Mouse (Mus musculus) spleen, adult 2 months (tissue): ENCODE data around the gene Lrp1. TPM values are rescaled to one million over a fixed set of nuclear protein-coding genes. Genes with fewer than 3 reads are reported as not detected.
A peak's percentile ranks its signal among the peaks of the same experiment; 100 is the strongest.

ENCODE experiments used
- DNase-seq, 2 experiments: peaks; one replicate each; pipeline versions ENCODE4 v3.0.0 to v3.0.0-alpha.2; 2012 to 2021; ENCODE audit warnings: low spot score in 2 of 2, low read depth in 1 of 2
- H3K27ac ChIP-seq: fragments of 200-500 bp; 2 replicates; pipeline ENCODE4 v1.5.1; 2012; ENCODE audit warnings: low read length, inconsistent platforms; ENCODE audit not compliant: insufficient read depth
- H3K27me3 ChIP-seq: fragments of 200-500 bp; 2 replicates; pipeline ENCODE4 v1.6.1; 2012; ENCODE audit warnings: mild to moderate bottlenecking, moderate library complexity, low read length, inconsistent platforms; ENCODE audit not compliant: control insufficient read depth, insufficient read depth
- H3K36me3 ChIP-seq: fragments of 200-500 bp; 2 replicates; pipeline ENCODE4 v1.6.1; 2012; ENCODE audit warnings: mild to moderate bottlenecking, low read length, inconsistent platforms; ENCODE audit not compliant: control insufficient read depth, insufficient read depth
- H3K4me1 ChIP-seq: fragments of 200-500 bp; 2 replicates; pipeline ENCODE4 v1.6.1; 2011; ENCODE audit warnings: inconsistent platforms; ENCODE audit not compliant: control insufficient read depth, insufficient read depth, insufficient read length
- H3K4me3 ChIP-seq: fragments of 200-500 bp; 2 replicates; pipeline ENCODE4 v1.5.1; 2011; ENCODE audit warnings: mild to moderate bottlenecking, inconsistent platforms; ENCODE audit not compliant: insufficient read depth, insufficient read length; ENCODE audit errors: extremely low read depth
- CTCF ChIP-seq: fragments of 200-500 bp; IDR thresholded peaks from 2 replicates; pipeline ENCODE4 v1.5.1; 2011; ENCODE audit warnings: mild to moderate bottlenecking, inconsistent platforms; ENCODE audit not compliant: insufficient read depth, insufficient read length, insufficient replicate concordance; ENCODE audit errors: extremely low read depth
- POLR2A ChIP-seq: fragments of 200-500 bp; IDR thresholded peaks from 2 replicates; pipeline ENCODE4 v1.6.1; 2011; ENCODE audit warnings: low read depth, low read length, inconsistent platforms
- WGBS: fragments of 180-500 bp; shearing (Covaris S2); methylation state at CpG from one replicate; pipeline ENCODE4 v1.1.7; 2018; 5-methylcytosine and 5-hydroxymethylcytosine counted together
- polyA plus RNA-seq: library from polyadenylated mRNA; depleted of rRNA; stranded (reverse); fragments of >200 nt; gene quantifications from 2 replicates; pipeline ENCODE4 v1.2.3, GENCODE M21; 2012

Lrp1 gene
- polyA plus RNA-seq, 1 experiment, result 98.7 TPM

DNA sequence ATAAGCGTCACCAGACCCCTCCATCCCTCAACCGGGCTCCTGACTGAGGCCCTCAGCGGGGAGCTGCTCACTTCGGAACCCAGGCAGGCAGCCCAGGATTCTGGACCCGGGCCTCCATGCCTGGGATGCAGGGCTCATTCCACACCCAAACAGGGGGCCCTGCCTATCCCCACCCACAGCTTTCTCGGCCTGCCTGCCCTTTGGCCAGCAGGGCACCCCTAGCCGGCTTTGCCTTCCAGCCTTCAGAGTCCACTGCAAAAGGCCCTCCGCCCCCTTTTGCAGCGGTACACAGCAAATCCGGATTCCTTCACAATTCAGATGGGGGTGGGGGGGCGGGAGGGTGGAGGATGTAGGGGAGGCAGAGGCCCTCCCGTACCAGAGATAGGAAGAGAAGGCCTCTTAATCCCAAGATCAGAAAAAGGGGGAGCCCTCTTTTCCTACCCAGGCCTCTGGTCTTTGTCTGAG, 975 bp downstream of the Lrp1 start:
- WGBS, result 75% methylated on average over 12 of the region's 12 CpGs
- DNase-seq, result no peak
- Histone ChIP-seq H3K27me3 (peaks cover 7% of the 10 kb centered on the region), H3K4me1 (peaks cover 6% of the 10 kb centered on the region; the same call in 1 of the 2 replicates), H3K27ac (peak overlapping the region; percentile 17), H3K36me3 (no peaks in the 10 kb centered on the region), H3K4me3 (peak overlapping the region; percentile 57; the same call in 1 of the 2 replicates)
- TF ChIP-seq CTCF (no peak), POLR2A (no peak)

DNA sequence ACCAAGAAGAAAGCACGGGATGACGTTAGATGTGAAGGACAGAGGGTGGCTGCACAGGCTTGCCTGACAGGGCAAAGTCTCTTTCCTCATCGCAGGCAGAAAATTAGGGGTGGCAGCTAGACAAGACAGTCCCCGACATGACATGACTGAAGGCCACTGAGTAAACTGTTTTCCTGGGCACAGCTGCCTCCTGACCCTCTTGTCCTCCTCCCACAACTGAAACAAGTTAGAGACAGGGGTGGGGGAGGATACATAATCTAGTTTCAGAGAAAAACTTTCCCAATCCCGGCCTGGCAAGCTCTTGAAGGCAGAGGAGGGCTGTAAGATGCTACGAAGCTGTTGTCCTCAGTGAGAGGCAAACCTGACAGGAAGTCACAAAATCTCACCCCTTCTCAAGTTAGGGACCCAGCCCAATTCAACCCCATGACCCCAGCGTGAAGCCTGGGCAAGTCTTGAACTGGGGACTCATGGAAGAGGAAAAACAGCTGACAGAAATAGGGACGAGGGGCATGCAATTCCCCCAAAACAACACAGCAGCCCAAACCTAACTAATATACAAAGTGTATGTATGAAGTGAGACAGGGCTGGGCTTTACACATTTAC, 1.7 kb downstream of the Lrp1 start:
- TF ChIP-seq POLR2A (no peak), CTCF (no peak)
- Histone ChIP-seq H3K27me3 (peaks cover 7% of the 10 kb centered on the region), H3K27ac (peak overlapping the region; percentile 17), H3K4me3 (peak overlapping the region; percentile 29; the same call in 1 of the 2 replicates), H3K36me3 (no peaks in the 10 kb centered on the region), H3K4me1 (peaks cover 6% of the 10 kb centered on the region; the same call in 1 of the 2 replicates)
- WGBS, result 66% methylated on average over 8 of the region's 8 CpGs
- DNase-seq, result no peak

DNA sequence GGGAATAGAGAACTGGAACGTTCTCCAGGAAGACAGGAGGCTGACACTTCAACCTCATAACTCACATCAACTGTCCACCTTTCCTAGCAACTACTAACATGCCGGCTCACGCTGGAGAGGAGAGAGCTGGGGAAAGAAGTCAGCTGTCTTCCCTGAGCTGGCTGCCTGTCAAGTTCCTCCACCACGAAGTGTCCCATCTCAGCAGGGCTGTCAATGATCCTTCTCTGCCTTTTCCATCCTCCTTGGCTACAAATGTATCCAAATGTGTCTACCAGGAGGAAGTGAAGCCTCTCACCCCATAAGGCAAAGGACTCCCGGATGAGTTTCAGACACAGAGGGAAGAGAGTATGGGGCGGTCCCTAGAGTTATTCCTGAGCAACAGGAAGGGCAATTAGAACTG, 2.8 kb downstream of the Lrp1 start:
- Histone ChIP-seq H3K27ac (peak overlapping the region; percentile 17; the same call in 1 of the 2 replicates), H3K27me3 (peaks cover 7% of the 10 kb centered on the region), H3K4me3 (no peak overlapping the region), H3K36me3 (no peaks in the 10 kb centered on the region), H3K4me1 (peaks cover 6% of the 10 kb centered on the region; the same call in 1 of the 2 replicates)
- WGBS, result 55% methylated on average over 6 of the region's 6 CpGs
- DNase-seq, result no peak
- TF ChIP-seq CTCF (no peak), POLR2A (no peak)

DNA sequence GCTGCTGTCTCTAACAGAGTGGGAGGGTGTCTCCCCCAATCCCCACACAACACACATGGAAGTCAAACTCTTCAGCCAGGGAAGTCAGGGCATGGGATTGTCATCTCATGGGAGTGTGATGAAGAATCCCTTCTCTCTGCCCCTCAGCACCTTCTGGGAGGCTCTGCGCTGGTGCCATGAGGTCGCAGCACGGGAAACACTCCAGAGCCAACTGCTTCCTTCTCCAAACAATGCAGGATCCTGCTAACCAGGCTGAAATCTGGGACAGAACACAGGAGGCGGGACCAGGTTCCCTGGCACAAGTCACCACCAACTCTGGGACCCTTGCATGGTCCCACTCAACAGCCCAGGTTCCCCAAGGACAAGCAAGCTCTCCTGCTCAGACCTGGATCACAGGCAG, 3.7 kb downstream of the Lrp1 start:
- Histone ChIP-seq H3K27ac (no peak overlapping the region), H3K4me1 (peaks cover 6% of the 10 kb centered on the region; the same call in 1 of the 2 replicates), H3K36me3 (no peaks in the 10 kb centered on the region), H3K27me3 (peaks cover 7% of the 10 kb centered on the region), H3K4me3 (no peak overlapping the region)
- TF ChIP-seq POLR2A (no peak), CTCF (no peak)
- no peak for DNase-seq
- 90% methylated on average over 4 of the region's 4 CpGs for WGBS

DNA sequence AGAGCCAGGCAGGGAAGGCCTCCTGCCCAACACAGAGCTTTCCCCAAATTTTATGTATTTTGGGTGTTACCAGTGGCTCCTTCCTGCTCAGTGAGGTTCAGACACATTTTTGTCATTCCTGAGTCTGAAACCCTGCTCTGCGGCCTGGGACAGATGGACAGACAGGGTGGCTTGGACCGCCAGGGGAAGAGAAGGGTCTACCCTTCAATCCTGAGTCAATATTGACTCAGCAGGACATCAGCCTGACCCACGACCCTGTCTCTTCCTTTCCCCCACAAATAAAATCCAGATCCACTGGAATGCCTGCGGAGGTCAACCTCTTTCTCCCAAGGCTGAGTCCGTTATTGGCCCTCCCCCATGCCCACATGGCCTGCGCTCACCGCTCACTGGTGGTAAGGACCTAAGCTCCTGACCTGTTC, 4.7 kb downstream of the Lrp1 start:
- no peak for TF ChIP-seq CTCF
- no peaks in the 10 kb centered on the region for H3K36me3 ChIP-seq
- H3K4me3 ChIP-seq, result no peak overlapping the region
- WGBS, result 82% methylated on average over 7 of the region's 7 CpGs
- no peak for DNase-seq
- H3K27ac ChIP-seq, result 0 out of 2 replicates have a peak overlapping the region, but pooled peaks have one; percentile 37
- peaks cover 3% of the 10 kb centered on the region; the same call in 1 of the 2 replicates for H3K4me1 ChIP-seq
- peaks cover 5% of the 10 kb centered on the region for H3K27me3 ChIP-seq

DNA sequence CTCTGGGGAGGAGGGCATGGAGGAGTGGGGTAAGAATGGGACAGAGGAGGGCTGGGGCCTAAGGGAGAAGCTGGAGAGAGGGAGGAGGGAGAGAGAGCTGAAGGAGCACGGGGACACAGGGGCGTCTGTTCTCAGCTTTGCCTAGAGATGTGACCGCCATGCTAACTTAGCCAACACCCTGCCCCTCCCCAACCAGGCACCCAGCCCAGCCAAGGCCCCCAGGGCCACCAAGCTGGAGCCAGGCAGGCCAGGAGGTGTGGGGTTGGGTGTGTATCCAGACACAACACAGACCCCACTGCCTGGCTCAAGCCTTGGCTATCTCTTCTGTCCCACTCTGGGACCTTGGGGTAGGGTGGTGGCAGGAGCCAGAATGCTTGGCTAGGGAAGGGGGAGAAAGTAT, 5.4 kb downstream of the Lrp1 start:
- DNase-seq, result no peak
- Histone ChIP-seq H3K36me3 (no peaks in the 10 kb centered on the region), H3K27me3 (peaks cover 2% of the 10 kb centered on the region; the same call in 1 of the 2 replicates), H3K4me1 (peaks cover 3% of the 10 kb centered on the region; the same call in 1 of the 2 replicates), H3K4me3 (no peak overlapping the region), H3K27ac (peak overlapping the region; percentile 37; the same call in 1 of the 2 replicates)
- WGBS, result 89% methylated on average over 1 of the region's 3 CpGs
- TF ChIP-seq POLR2A (no peak), CTCF (no peak)

DNA sequence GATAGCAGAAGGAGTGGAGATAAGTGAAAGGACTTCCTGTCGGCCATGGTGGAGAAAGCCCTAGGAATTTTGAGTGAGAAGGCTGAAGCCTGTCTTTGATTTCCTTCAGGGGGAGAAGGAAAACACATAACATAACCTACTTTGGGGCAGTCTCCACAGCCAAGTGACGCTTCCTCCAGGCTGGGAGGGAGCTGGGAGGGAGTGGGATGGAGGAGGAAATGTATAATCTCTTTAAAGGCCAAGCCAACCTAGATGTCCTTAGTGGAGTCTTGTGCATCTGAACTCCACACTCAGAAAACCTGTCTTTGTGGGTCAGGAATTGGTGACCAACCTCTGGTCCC, 5.9 kb downstream of the Lrp1 start:
- Histone ChIP-seq H3K4me3 (no peak overlapping the region), H3K27me3 (peaks cover 2% of the 10 kb centered on the region; the same call in 1 of the 2 replicates), H3K36me3 (no peaks in the 10 kb centered on the region), H3K4me1 (peaks cover 3% of the 10 kb centered on the region; the same call in 1 of the 2 replicates), H3K27ac (peak overlapping the region; percentile 37; the same call in 1 of the 2 replicates)
- 71% methylated on average over 2 of the region's 2 CpGs for WGBS
- no peak for TF ChIP-seq CTCF
- no peak for TF ChIP-seq POLR2A
- DNase-seq, result no peak
